Mouse (Mus musculus) brain, adult 2 months (tissue): Measurements from ENCODE around the gene Rhox3e.
"Not testable (repeated sequence)": the region's sequence is repeated elsewhere in the genome, so short reads cannot be mapped to it uniquely, and the experiment has no call there.

Experiments
- DNase-seq: peaks from one replicate; pipeline ENCODE4 v3.0.0; 2011; ENCODE audit warnings: low read depth, low spot score

Rhox3e gene

GRCm38 (mm10) chrX:37541719-37542118 lies at the start of gene Rhox3e:
Gene Rhox3e (plus strand): TSS chrX:37542019.
- not testable (repeated sequence) for DNase-seq

GRCm38 (mm10) chrX:37514059-37514458 lies 27.8 kb upstream of the Rhox3e start, which contains the start of gene Rhox4d:
Gene Rhox4d (plus strand): TSS chrX:37514359.
- DNase-seq = not testable (repeated sequence)

- not testable (repeated sequence) for DNase-seq
Observed at GRCm38 (mm10) chrX:37530152-37530551, 11.7 kb upstream of the Rhox3e start, which contains the start of gene Rhox2e. Gene Rhox2e (plus strand): TSS chrX:37530452.

- not testable (repeated sequence) for DNase-seq
Observed at GRCm38 (mm10) chrX:37557112-37557511, 15.3 kb downstream of the Rhox3e start, which contains the start of gene Rhox4e. Gene Rhox4e (plus strand): TSS chrX:37557412.

GRCm38 (mm10) chrX:37571105-37571504 lies 29.3 kb downstream of the Rhox3e start, which contains the start of gene Rhox2f:
Gene Rhox2f (plus strand): TSS chrX:37571405.
- not testable (repeated sequence) for DNase-seq

DNA sequence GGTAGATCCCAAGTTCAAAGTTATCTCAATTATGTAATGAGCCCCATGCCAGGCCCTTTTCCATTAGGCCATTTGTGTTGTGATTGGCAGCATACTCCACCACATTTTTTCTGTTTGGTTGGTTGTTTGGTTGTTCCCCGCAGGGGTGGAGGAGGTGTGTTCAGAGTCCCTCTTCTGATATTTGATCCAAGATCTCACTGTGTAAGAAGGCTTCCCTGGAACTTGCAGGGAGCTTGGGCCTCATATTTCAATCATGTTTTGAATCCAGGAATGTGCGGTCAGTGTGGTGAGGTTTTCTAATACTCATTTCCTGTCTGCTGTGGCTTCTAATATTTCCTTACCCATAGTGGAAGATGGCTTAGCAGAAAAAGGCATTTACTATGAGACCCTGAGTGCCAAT lies 30.8 kb downstream of the Rhox3e start:
- not testable (repeated sequence) for DNase-seq

GRCm38 (mm10) chrX:37580692-37581091 lies 38.9 kb downstream of the Rhox3e start, which contains the start of gene Rhox3f:
Gene Rhox3f (plus strand): TSS chrX:37580992.
- DNase-seq = not testable (repeated sequence)
